Mouse (Mus musculus) embryonic fibroblast, embryonic 13.5 days (primary cell): ENCODE data around the gene Zbtb11. TPM values are rescaled to one million over a fixed set of nuclear protein-coding genes. Genes with fewer than 3 reads are reported as not detected.

Experiments
- H3K27ac ChIP-seq: 2 replicates; pipeline ENCODE4 v1.5.1; 2012; ENCODE audit warnings: low read length, control low read depth, inconsistent platforms; ENCODE audit not compliant: insufficient read depth
- H3K4me1 ChIP-seq: 2 replicates; pipeline ENCODE4 v1.6.1; 2011; ENCODE audit warnings: low read length; ENCODE audit not compliant: control insufficient read depth, insufficient read depth
- H3K4me3 ChIP-seq: 2 replicates; pipeline ENCODE4 v1.5.1; 2011; ENCODE audit warnings: mild to moderate bottlenecking, control low read depth, low read length; ENCODE audit not compliant: insufficient read depth
- CTCF ChIP-seq: IDR thresholded peaks from 2 replicates; pipeline ENCODE4 v1.5.1; 2011; ENCODE audit warnings: mild to moderate bottlenecking, control low read depth, low read length, moderate library complexity, borderline replicate concordance; ENCODE audit not compliant: insufficient read depth
- POLR2A ChIP-seq: IDR thresholded peaks from 2 replicates; pipeline ENCODE4 v1.6.1; 2011; ENCODE audit warnings: low read depth, mild to moderate bottlenecking, control low read depth, low read length, moderate library complexity
- polyA plus RNA-seq: library from polyadenylated mRNA; stranded (reverse); fragments of >200 nt; gene quantifications from 2 replicates; pipeline ENCODE4 v1.2.4, GENCODE M21; 2011; ENCODE audit warnings: low read depth; ENCODE audit not compliant: missing spikeins, insufficient read length

Zbtb11 gene
- polyA plus RNA-seq, 1 experiment = 15.9 TPM

- peaks cover 14% of the 10 kb centered on the region for H3K4me1 ChIP-seq
Measured at GRCm38 (mm10) chr16:55969147-55969546, 4.5 kb upstream of the Zbtb11 start.

DNA sequence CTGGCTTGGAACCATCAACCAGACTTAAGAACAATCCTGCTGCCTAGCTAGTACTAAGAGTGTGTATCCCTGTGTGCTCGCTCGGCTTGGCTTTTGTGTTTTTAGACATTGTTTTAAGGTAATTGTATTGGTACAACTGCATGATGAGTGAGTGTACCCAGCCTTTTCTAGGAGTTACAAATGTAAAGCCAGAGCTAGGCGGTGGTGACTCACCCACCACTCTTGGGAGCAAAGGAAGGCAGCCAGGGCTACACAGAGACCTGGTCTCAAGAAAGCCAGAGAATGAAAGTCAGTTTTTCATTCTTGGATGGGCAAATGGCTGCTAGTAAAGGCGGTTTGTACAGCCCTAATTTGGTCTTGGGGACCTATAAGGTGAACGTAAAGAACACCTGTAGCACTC is 3.3 kb upstream of the Zbtb11 start:
- no peak for TF ChIP-seq CTCF
- TF ChIP-seq POLR2A = no peak
- H3K4me1 ChIP-seq = peaks cover 14% of the 10 kb centered on the region
- no peak overlapping the region for H3K4me3 ChIP-seq
- H3K27ac ChIP-seq = no peak overlapping the region

More at GRCm38 (mm10) chr16:55969147-55969546, 4.5 kb upstream of the Zbtb11 start:
- Histone ChIP-seq H3K27ac (no peak overlapping the region), H3K4me3 (peak overlapping the region; percentile 17; the same call in 1 of the 2 replicates)
- TF ChIP-seq POLR2A = no peak
- TF ChIP-seq CTCF = no peak

DNA sequence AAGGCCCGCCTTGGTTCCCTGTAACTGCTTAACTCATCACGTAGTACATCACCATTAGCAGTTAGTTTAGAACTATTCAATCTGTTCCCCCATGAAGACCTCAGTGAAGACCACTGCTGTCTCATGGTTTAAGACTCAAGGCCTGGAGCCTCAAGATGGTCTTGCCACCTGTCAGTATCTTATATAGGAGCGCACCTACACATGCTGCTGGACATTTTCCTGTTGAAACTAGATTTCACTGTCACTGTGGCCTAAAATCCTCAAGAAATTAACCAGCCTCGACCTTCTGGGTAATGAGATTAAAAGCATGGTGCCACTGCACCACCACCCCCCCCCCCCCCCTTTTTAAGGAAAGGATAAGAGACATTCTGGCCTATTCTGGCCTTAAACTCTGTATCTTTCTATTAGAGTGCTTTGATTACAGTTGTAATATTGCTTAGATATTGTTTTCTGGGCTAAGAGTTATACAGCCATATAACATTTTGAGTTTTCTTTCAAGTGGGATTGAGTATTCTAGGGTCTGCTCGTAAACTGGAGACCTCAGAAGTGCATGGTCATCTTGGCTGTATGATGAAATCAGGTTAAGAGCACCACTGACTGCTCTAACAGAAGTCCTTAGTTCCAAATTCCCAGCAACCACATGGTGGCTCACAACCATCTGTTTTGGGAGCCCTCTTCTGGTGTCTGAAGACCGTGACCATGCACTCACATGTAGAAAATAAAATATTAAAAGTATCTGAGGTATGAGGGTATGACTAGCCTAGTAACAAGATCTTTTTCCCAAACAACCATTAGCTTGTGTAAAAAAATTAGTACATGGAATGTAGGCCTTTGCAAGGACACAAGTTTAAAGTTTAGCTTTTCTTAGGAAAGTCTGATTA is 1.7 kb upstream of the Zbtb11 start:
- Histone ChIP-seq H3K27ac (peak overlapping the region; percentile 45), H3K4me3 (no peak overlapping the region), H3K4me1 (peaks cover 14% of the 10 kb centered on the region)
- no peak for TF ChIP-seq CTCF
- TF ChIP-seq POLR2A = no peak

DNA sequence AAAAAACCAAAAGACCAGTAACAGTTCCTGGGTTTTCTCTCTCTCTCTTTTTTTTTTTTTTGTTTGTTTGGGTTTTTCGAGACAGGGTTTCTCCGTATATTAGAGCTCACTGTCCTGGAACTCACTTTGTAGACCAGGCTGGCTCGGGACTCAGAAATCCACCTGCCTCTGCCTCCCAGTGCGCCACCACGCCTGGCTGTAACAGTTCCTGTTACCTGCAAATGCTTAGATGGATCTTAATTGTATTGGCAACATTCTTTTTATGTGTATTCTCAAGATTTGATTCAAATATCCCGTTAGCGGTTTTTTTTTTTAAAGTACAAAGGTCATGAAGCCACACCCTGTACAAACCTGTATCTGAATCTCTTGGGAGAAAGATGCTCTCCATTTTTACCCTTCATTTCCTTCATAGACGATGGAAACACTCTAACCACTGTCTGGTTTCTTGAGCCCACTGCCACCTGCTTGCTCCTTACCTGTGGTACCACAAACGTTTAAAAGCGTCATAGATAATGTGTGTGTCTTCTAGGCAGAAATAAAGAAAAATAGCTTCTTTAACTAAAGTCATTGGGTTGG is 969 bp upstream of the Zbtb11 start:
- no peak for TF ChIP-seq CTCF
- TF ChIP-seq POLR2A = no peak
- Histone ChIP-seq H3K4me3 (peak overlapping the region; percentile 45; the same call in 1 of the 2 replicates), H3K4me1 (peaks cover 14% of the 10 kb centered on the region), H3K27ac (peak overlapping the region; percentile 52; the same call in 1 of the 2 replicates)

DNA sequence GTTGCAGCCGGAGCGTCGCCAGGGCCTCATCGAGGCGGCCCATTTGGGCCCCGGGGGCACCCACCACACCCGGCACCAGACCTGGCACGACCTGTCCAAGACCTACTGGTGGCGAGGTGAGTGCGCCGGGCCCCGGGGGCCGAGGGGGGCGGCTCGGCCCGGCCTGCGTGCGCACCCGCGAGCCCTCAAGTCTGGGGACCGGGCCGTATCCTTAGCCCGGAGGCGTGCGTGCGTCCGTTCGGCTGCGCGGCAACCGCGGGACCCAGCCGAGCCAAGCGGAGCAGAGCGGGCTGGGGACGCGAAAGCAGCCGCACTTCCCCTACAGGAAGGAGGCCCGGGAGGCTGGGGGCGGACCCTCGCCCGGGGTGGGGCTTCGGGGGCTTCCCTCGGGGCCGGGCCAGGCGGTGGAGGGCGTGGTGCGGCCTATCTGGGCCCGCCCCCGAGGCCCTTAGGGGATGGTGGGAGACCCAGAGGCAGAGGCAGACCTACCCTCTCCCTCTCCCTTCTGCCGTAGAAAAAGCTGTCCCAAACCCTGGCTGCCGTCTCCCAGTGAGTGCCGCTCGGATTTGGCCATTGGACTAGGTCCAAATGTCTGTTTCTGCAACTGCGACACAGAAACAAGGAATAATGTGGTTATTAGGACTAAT is 696 bp downstream of the Zbtb11 start:
- Histone ChIP-seq H3K4me1 (peaks cover 14% of the 10 kb centered on the region), H3K4me3 (peak overlapping the region; percentile 82), H3K27ac (peak overlapping the region; percentile 43)
- TF ChIP-seq POLR2A = peak; percentile 71
- TF ChIP-seq CTCF = no peak

GRCm38 (mm10) chr16:55974903-55975285 is 1.2 kb downstream of the Zbtb11 start:
- TF ChIP-seq POLR2A (no peak), CTCF (no peak)
- Histone ChIP-seq H3K27ac (peak overlapping the region; percentile 11; the same call in 1 of the 2 replicates), H3K4me1 (peaks cover 14% of the 10 kb centered on the region), H3K4me3 (peak overlapping the region; percentile 82)

DNA sequence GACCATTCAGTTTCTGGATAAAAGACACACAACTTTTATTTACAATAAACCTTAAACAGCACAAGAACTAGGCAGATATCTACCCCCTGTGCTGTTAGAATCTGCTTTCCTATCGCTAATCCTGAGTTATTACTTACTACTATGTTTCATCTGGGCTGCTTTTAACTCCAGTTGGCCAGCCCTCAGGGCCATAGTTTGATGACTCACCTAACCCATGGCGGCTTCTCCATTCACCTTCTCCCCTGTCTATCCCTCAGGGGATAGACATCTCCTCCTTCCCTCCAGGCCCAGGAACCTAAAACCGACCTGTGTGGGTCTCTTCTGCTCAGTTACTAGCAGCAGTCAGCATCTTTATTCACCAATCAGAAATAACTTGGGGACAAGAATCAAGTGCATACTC is 12.3 kb downstream of the Zbtb11 start:
- Histone ChIP-seq H3K4me1 (no peaks in the 10 kb centered on the region), H3K4me3 (no peak overlapping the region), H3K27ac (no peak overlapping the region)
- TF ChIP-seq POLR2A = no peak
- no peak for TF ChIP-seq CTCF

DNA sequence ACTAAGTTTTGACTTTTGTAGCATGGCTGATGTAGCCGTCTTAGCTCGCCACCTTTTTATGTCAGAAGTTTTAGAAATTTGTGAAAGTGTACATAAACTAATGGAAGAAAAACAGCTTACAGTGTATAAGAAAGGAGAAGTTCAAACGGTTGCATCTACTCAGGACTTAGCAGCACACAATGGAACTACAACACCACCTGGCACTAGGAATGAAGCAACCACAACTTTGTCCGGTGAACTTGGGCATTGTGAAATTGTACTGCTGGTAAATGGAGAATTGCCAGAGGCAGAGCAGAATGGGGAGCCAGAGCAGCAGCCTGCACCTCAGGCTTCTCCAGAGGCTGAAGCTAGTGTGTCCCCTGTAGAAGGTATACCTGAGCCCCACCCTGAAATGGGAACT is 16.6 kb downstream of the Zbtb11 start:
- Histone ChIP-seq H3K27ac (no peak overlapping the region), H3K4me3 (no peak overlapping the region), H3K4me1 (no peaks in the 10 kb centered on the region)
- no peak for TF ChIP-seq CTCF
- no peak for TF ChIP-seq POLR2A

DNA sequence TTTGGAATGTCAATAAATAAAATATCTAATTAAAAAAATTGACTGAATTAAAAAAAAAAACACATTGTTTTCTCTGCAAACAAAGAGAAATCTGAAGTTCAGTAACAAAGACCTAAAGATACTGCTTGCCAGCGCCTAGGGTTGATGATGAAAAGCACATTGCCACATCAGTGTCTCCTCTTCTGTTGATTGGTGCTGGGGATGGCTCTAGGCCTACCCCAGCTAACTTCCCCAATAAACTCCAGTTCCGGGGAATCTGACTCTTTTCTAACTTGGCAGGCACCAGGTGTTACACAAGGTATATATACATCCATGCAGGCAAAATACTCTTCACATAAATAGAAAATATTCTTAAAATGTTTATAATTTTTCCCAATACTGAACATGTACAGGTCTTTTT is 20.6 kb downstream of the Zbtb11 start:
- H3K4me3 ChIP-seq = no peak overlapping the region
- TF ChIP-seq POLR2A = no peak
- TF ChIP-seq CTCF = no peak
- no peak overlapping the region for H3K27ac ChIP-seq
- no peaks in the 10 kb centered on the region for H3K4me1 ChIP-seq
